Mouse (Mus musculus): ENCODE results near the gene Ppp1r8.
"Not testable (repeated sequence)": the region's sequence is repeated elsewhere in the genome, so short reads cannot be mapped to it uniquely, and the experiment has no call there.

Gene Ppp1r8

DNA sequence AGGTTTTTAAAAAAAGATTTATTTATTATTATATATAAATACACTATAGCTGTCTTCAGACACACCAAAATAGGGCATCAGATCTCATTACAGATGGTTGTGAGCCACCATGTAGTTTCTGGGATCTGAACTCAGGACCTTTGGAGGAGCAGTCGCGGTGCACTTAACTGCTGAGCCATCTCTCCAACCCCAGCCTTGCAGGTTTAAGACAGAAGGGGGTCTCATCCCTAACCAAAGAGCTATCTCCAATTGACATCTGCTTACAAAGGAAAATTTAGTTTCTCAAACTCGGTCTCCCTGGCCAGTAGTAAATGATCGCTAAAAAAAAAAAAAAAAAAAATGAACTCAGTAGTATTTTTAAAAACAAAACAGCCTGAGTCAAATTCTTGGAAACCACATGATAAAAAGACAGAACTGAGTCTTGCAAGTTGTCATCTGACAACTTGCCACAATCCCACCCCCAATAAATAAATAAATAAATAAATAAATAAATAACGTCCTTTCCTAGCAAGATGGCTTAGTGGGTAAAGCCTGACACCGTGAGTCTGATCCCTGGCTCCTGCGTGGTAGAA is 36.3 kb downstream of the Ppp1r8 start:
- DNase-seq: no peak

- no peak for DNase-seq
These were observed 37.3 kb downstream of the Ppp1r8 start for GRCm38 (mm10) chr4:132805599-132806197.

DNA sequence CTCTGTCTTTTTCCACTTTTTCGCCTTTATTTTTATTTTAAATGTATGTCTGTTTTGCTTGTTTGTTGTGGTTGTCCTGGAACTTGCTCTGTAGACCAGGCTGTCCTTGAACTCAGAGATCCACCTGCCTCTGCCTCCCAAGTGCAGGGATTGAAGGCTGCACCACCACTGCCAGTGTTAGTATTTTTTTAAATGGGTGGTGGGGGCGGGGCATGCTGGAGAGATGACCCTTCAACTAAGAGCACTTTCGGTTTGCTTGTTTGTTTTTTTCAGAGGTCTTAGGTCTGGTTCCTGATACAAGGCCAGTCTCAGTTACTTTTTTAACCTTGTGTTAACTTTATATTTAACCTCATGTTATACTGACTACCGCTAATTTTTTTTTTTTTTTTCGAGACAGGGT is 37.8 kb downstream of the Ppp1r8 start:
- no peak for DNase-seq

DNA sequence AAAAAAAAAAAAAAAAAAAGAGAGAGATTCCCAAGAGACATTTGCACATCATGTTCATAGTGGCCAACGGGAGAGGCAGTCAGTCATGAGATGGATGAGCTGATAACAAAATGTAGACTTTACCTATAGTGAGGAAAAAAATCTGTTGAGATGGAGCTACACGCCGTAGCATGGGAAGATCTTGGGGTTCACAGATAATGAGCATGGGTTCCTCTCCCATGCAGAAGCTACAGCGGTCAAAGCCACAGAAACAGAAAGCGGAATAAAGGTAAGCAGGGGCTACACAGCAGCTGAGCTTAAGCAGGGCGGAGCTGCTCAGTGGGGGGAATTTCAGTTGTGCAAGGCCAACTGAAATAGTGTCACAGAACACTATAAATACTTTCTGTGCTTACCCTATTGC is 38.6 kb downstream of the Ppp1r8 start:
- DNase-seq: no peak

DNA sequence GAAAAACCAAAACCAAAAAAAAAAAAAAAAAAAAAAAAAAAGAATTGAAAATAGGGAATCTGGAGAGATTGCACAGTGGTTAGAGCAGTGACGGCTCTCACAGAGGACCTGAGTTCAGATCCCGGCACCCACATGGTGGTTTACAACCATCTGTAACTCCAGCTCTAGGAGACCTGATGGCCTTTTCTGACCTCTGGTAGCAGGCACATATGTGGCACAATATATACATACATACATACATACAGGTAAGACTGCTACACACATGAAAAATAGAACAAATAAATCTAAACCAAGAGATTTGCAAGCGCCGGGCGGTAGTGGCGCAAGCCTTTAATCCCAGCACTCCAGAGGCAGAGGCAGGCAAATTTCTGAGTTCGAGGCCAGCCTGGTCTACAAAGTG is 39.1 kb downstream of the Ppp1r8 start:
- no peak for DNase-seq

DNA sequence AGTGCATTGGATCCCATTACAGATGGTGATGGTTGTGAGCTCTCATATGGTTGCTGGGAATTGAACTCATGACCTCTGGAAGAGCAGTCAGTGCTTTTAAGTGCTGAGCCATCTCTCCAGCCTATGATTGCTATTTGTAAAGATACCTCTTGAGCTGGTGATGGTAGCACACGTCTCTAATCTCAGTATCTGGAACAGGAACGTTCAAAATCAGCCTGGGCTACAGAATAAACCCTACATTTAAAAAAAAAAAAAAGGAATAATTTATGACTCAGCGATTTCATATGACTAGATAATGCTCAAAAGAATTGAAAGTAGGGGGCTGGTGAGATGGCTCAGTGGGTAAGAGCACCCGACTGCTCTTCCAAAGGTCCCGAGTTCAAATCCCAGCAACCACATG is 39.8 kb downstream of the Ppp1r8 start:
- DNase-seq: no peak

DNA sequence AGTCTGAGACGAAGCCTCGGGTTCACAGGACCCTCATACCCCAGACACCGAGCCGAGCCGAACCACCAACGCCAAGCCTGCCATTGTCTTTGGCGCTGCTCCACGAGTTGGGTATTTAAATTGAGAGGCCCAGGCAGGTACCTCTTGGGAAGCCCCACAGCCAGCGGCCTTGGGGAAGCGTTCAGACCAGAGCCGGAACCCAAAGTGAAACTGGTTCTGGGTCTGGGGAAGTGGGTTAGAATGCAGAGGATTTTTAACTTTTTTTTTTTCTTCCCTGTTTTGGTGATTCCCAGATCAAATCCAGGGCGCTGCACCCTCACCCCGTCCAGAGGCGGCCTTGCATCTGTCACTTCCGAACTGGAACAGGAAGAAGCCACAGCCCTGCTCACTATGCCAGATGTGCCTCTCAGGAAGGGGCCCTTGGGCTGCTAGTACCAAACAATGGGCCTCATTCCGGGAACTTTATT is 40.8 kb downstream of the Ppp1r8 start:
- no peak for DNase-seq

GRCm38 (mm10) chr4:132801176-132802077 is 41.5 kb downstream of the Ppp1r8 start:
- DNase-seq: no peak

- no peak for DNase-seq
These were observed 43.1 kb downstream of the Ppp1r8 start for GRCm38 (mm10) chr4:132799845-132800244.

DNA sequence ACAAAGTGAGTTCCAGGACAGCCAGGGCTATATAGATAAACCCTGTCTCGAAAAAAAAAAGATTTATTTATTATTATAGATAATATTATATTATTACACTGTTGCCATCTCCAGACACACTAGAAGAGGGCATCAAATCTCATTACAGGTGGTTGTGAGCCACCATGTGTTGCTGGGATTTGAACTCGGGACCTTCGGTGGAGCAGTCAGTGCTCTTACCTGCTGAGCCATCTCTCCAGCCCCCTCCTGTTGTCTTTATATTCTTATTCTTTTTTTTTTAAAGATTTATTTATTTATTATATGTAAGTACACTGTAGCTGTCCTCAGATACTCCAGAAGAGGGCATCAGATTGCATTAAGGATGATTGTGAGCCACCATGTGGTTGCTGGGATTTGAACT is 44.3 kb downstream of the Ppp1r8 start:
- DNase-seq: not testable (repeated sequence)

- DNase-seq: no peak
These were observed 44.9 kb downstream of the Ppp1r8 start for GRCm38 (mm10) chr4:132798028-132798427.

GRCm38 (mm10) chr4:132797461-132797860 is 45.5 kb downstream of the Ppp1r8 start:
- no peak for DNase-seq

GRCm38 (mm10) chr4:132796196-132796886 is 46.6 kb downstream of the Ppp1r8 start, which contains the start of gene Themis2:
Themis2 (minus strand) TSS chr4:132796387.
- DNase-seq: peak; percentile 9

DNA sequence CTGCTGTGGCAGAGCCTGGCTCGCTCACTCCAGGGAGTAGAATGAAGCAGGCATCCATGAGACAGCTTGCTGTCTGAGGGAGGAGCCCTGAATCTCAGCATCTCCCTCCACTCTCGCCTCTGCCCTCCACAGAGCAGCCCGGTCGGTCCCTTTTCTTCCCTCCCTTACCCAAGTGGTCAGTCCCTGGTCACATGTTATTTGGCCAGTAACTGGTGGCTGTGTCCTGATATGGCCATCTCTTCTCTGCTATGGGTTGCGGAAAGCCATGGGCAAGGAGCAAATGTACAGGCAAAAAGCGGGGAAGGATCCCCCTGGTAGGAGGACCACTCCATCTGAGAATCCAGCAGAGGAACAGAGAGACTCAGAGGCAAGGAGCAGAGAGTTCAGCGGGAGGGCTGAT is 47.8 kb downstream of the Ppp1r8 start:
- no peak for DNase-seq

GRCm38 (mm10) chr4:132794760-132795159 is 48.2 kb downstream of the Ppp1r8 start:
- no peak for DNase-seq

DNA sequence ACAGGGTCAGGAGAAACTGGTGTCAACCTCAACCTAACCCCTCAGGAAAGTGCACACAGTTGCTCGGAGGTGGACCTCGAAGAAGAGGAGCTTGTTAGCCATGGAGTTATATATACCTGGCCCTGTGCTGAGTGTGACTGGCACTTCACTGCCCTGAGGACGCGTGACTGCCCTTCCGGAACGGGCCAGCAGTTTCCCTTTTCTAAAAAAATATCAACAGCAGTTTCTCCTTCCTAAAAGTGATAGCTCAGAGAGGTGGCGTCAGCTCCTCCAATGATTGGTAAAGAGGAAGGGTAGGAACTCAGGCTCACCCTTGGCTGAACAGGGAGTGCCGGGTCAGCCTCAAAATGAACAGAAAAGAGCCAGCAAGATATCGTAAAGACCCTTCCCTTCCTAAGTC is 48.9 kb downstream of the Ppp1r8 start:
- DNase-seq: no peak

DNA sequence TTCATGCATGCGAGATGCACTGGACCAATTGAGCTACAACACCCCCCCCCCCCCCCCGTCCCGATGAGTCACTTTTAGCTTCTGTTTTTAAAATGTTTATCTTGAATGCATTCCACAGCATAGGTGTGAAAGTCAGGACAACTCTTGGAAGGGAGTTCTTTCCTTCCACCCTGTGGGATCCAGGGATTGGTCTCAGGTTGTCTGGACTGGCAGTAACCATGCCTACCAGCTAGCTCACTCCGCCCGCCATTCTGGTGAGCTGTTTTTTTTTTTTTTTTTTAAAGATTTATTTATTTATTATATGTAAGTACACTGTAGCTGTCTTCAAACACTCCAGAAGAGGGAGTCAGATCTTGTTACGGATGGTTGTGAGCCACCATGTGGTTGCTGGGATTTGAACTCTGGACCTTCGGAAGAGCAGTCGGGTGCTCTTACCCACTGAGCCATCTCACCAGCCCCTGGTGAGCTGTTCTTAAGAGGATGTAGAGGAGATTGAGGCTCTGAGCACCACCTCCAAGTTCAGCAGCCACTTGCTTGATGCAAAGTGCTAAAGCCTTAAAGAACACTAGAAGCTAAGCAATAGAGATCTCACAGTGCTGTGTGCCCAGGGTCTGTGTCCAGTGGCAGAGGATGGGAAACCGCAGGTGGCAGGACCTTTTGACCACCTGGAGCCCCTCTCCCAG is 49.5 kb downstream of the Ppp1r8 start:
- DNase-seq: not testable (repeated sequence)

DNA sequence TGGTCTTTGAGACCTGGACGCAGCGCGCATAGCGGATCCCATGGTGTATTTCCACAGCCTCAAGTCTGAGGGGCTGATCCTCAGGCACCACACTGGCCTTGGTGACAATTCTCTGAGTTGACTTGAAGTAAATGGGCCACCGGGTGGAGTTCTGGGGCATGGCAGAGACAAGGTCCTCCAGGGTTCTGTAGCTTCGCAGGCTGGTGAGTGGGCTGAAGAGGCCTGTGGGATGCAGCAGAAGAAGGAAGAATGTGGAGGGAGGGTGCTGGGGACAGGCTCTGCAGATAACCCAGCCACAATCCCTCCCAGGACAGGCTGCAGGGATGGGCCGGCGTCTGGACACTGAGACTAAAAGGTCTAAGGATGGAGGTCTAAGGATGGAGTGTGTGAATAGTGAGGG is 53.2 kb downstream of the Ppp1r8 start:
- DNase-seq: no peak

DNA sequence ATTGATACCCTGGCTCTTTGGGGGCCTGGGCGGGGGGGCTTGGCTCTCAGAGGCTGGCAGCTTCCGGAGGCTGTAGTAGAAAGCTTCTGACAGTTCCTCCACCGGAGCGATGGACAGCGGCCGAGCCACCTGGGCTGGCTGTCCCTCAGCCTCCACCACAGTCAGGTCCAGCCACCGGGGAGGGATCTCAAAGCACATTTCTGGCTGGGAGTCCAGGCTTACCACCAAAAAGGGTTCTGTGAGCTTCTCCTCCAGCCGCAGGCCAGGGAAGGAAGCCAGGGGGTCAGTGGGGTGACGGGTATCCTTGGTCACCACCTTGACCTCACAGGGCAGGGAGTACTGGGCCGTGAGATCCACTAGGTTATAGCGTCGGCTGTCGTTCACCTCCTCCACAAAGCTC is 57.7 kb downstream of the Ppp1r8 start:
- DNase-seq: no peak

- DNase-seq: no peak
These were observed 59.2 kb downstream of the Ppp1r8 start for GRCm38 (mm10) chr4:132783732-132784131.

DNA sequence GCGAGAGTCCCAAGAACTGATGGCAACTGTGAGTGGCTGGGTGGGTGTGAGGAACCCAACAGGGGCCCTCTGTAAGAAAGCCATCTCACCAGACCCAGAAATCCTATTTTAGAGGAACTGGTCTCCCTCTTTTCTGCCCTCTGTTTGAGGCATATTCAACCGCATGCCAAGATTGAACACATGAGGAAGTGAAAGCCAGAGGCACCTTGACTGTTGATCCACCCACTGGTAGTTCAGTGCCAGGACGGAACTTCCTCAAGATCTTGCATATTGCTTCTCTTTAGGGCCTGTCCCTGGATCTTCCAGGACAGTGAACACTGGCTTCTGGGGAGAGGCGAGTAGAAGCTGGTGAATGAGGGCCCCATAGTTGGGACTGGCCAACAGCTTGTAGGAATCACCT is 62.7 kb downstream of the Ppp1r8 start:
- no peak for DNase-seq

- DNase-seq: no peak
These were observed 64.3 kb downstream of the Ppp1r8 start for GRCm38 (mm10) chr4:132778562-132779201.

All from cerebellum, adult 8-10 months (tissue).